Mouse (Mus musculus): ENCODE results near the gene Dazap2.
A peak's percentile ranks its signal among the peaks of the same experiment; 100 is the strongest.
"Not testable (repeated sequence)": the region's sequence is repeated elsewhere in the genome, so short reads cannot be mapped to it uniquely, and the experiment has no call there.

Dazap2 gene

GRCm38 (mm10) chr15:100611951-100612350 is 3.2 kb upstream of the Dazap2 start:
- DNase-seq (ENCODE audit: low read depth): no peak

GRCm38 (mm10) chr15:100612432-100612831 is 2.7 kb upstream of the Dazap2 start:
- DNase-seq (ENCODE audit: low read depth): peak; percentile 63

DNA sequence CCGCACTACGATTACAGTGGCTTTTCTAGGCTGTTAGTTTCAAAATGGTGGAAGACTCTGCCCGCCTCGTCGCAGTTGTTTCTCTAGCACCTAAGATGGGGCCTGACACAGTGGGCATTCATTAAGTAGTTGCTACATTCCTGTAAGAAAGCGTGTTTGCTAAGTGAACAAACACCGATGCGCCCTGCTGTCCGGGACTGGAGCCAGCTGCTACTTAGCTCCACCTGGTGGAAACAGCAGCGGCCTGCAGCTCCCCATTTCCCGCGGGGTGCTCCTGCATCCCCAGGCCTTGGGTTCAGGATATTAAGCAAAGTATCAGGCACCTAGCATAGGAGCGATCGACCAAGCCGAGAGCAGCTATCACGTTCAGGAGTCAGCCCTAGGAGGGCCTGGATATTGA is 1.6 kb upstream of the Dazap2 start:
- peak; percentile 86 for DNase-seq (ENCODE audit: low read depth)

- no peak for DNase-seq (ENCODE audit: low read depth)
Observed at GRCm38 (mm10) chr15:100614218-100614995, 742 bp upstream of the Dazap2 start.

- DNase-seq (ENCODE audit: low read depth): peak; percentile 94
Observed at GRCm38 (mm10) chr15:100615825-100616220, 674 bp downstream of the Dazap2 start.

- no peak for DNase-seq (ENCODE audit: low read depth)
Observed at GRCm38 (mm10) chr15:100616221-100616620, 1.1 kb downstream of the Dazap2 start.

GRCm38 (mm10) chr15:100619200-100619599 is 4.1 kb downstream of the Dazap2 start:
- no peak for DNase-seq (ENCODE audit: low read depth)

DNA sequence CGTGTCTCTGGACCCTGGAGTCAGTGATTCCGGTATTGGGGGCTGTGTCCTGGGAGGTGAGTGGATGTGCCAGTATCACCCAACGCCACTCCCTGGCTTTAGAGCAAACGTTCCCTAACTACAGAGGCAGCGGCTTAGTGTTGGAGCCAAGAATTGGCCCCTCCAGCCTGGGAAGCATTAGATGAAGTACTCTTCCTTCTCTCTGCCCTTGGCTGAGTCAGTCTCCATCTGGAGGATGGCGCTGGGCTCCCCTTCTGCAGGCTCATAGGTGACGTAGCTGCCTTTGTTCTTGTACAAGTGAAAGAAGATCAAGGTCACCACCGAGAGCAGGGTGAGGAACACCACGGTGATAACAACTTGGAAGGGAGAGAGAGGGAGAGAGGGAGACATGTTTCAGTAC is 6.5 kb downstream of the Dazap2 start:
- DNase-seq (ENCODE audit: low read depth): not testable (repeated sequence)

- DNase-seq (ENCODE audit: low read depth): no peak
Observed at GRCm38 (mm10) chr15:100622164-100622563, 7.0 kb downstream of the Dazap2 start.

GRCm38 (mm10) chr15:100623754-100624153 is 8.6 kb downstream of the Dazap2 start:
- no peak for DNase-seq (ENCODE audit: low read depth)

GRCm38 (mm10) chr15:100624435-100624834 is 9.3 kb downstream of the Dazap2 start:
- DNase-seq (ENCODE audit: low read depth): no peak

GRCm38 (mm10) chr15:100627287-100627686 is 12.1 kb downstream of the Dazap2 start:
- DNase-seq (ENCODE audit: low read depth): peak; percentile 48

- DNase-seq (ENCODE audit: low read depth): no peak
Observed at GRCm38 (mm10) chr15:100627774-100628370, 12.7 kb downstream of the Dazap2 start.

- DNase-seq (ENCODE audit: low read depth): no peak
Observed at GRCm38 (mm10) chr15:100628797-100629196, 13.6 kb downstream of the Dazap2 start.

DNA sequence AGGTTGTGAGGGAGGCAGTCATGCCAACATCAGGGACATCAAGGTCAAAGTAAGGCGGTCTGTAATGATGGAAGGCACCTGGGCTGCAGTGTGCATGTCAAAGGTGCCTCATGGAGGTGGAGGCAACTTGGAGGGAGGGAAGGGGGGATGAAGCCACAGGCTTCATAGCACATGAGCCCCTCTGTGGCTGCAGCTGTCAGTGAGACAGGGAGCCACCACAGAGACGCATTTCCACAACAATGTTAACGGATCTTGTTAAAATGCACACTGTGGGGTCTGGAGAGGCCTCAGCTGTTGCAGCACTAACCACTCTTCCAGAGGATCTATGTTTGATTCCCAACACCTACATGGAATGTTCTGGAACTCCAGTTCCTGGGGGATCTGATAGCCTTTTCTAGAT is 15.0 kb downstream of the Dazap2 start:
- no peak for DNase-seq (ENCODE audit: low read depth)

DNA sequence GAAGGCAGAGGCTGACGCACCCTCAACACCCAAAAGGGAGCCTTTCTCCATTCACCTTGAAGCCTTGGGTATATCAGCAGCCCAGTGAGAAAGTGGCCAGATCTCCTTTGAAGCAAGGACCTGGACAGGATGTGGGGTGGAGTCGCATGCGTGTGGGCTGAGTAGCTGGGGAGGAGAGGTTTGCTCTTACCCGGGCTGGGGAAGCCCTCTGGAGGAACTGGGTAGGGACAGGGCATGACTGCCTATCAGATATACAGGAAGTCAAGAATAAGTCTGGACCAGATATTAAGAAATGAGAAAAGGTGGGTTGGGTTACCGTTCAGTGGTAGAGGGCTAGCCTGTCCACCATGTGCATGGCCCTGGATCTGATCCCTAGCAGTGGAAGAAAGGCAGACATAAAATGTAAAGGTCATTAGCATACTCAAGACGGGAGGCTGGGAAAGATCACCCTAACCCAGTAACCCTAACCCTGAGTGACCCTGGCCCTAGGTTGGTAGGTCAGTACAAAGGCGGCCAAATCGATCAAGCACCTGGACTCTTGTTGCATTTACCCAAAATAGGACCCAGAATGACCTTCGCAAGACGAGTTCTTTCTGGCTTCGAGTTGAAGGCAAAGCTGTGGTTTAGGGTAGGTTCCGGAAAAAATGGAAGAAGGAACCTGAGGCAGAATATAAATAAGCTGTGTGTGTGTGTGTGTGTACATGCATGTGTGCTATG is 16.5 kb downstream of the Dazap2 start:
- peak; percentile 44 for DNase-seq (ENCODE audit: low read depth)

DNA sequence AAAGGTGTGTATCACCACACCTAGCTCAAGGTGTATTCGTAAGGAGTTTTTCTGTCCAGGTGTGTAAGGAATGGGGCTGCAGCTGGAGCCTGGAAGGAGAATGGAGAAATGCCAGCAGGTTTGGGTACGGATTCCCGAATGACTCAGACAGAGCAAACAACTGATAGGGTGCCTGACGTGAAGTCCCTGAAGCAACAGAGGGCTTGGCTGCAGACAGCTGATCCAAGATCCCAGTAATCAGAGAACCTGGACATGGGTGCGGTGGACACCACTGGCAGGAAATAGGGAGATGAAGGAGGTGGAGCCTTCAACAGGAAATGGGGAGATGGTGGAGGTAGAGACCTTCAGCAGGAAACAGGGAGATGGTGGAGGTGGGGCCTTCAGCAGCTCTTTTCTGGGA is 17.2 kb downstream of the Dazap2 start:
- DNase-seq (ENCODE audit: low read depth): no peak

DNA sequence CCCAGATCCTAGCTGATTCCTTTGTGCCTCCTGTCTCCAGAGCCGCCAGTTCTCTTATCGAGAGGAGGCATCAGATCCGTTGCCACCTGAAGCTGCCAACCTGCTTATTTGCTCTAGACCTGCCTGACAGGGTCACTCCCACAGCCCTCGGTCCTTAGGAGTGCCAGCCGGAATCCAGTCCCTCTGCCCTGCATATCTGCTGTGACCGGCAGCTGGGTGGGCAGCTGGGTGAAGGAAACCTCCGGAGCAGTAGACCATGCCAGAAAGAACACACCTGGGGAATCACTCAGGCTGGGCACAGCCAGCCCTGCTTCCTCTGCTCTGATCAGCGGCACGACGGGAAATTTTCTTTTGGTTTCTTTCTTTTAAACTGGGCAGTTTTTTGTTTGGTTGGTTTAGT is 18.2 kb downstream of the Dazap2 start:
- peak; percentile 68 for DNase-seq (ENCODE audit: low read depth)

DNA sequence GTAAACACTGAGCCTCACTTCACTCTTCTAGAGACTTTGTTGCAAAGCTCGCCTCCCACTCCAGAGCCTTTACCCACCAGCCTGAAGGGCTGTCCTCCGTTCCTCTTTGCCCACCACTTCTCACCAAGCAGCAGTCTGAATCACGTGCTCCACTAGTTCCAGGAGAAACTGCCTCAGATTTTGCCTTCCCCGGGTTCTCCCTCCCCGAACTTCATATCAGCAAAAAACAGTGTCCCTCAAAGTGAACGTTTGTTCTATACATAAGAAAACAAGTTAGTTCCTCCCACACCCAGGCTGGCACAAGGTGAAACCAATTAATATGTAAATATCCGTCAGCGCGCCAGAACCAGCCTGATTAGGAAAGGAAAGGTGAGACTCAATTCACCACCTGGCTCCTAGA is 20.1 kb downstream of the Dazap2 start:
- DNase-seq (ENCODE audit: low read depth): no peak

- no peak for DNase-seq (ENCODE audit: low read depth)
Observed at GRCm38 (mm10) chr15:100635851-100636645, 20.9 kb downstream of the Dazap2 start.

DNA sequence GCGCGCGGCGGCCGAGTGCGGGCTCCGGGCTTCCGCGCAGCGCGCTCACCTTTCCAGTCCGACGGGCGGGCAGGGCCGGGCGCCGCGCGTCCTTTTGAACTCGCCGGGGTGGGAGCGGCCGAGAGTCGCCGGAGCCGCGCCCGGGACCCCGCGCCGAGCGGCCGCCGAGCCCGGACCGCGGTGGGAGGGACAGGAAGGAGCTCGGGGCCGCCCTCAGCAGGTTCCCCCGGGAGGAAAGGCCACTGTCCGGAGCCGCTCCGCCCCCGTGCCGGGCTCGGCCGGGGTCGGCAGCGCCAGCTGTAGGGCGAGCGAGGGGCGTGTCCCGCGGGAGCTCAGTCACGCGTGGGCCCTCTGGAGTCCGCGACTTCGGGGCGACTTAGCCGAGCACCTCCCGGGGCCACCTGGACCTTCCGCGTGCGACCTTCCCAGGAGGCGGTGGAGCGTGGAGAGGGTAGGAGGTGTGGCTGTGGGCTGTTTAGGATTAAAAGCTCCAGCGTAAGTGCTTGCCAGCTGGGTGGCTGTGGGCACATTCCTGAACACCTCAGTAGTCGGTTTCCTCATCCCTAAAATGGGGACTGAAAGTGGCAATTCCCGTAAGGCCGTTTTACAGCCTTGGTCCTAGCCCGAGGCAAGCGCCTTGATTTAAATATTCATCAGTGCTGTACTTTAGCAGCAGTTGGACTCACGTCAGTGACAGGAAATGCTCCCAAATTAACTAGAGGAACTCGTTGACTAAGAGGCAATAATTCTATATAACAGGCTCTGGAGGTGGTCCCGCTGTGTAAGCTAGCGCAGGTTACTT is 21.8 kb downstream of the Dazap2 start, which contains the start of gene Smagp:
TSS of gene Smagp (minus strand) at position 241 of the 802 bp plus-strand sequence.
- peak; percentile 66 for DNase-seq (ENCODE audit: low read depth)
